Mouse (Mus musculus) MEL (cell line): Measurements from ENCODE around the gene Spata32. TPM values are rescaled to one million over a fixed set of nuclear protein-coding genes. Genes with fewer than 3 reads are reported as not detected.

Source experiments
- DNase-seq: peaks from one replicate; pipeline ENCODE4 v3.0.0; 2011; ENCODE audit warnings: low read depth, low spot score
- H3K27ac ChIP-seq: 2 replicates; pipeline ENCODE4 v1.5.1; 2012; ENCODE audit warnings: low read depth, mild to moderate bottlenecking, control low read depth, low read length, moderate library complexity; ENCODE audit not compliant: control insufficient read depth
- H3K27me3 ChIP-seq, 2 experiments: fragments of 150-350 bp in 1 of 2; sonication (generic) in 1 of 2; 2 replicates each; pipeline ENCODE4 v1.6.1; 2012; ENCODE audit warnings: low read length in 2 of 2, mild to moderate bottlenecking in 2 of 2, improper control_type of control experiment in 1 of 2, moderate library complexity in 1 of 2; ENCODE audit not compliant: insufficient read depth in 2 of 2, control insufficient read depth in 1 of 2
- H3K36me3 ChIP-seq, 2 experiments: 2 replicates each; pipeline ENCODE4 v1.6.1; 2012 to 2014; ENCODE audit warnings: low read length in 2 of 2, improper control_type of control experiment in 1 of 2, inconsistent platforms in 1 of 2, mild to moderate bottlenecking in 1 of 2; ENCODE audit not compliant: insufficient read depth in 2 of 2, control insufficient read depth in 1 of 2
- H3K4me1 ChIP-seq, 2 experiments: fragments of 150-350 bp in 1 of 2; sonication (generic) in 1 of 2; 2 replicates each; pipeline ENCODE4 v1.6.1; 2012; ENCODE audit warnings: low read length in 2 of 2, improper control_type of control experiment in 1 of 2, mild to moderate bottlenecking in 1 of 2; ENCODE audit not compliant: insufficient read depth in 2 of 2, control insufficient read depth in 1 of 2
- H3K4me3 ChIP-seq, 2 experiments: fragments of 150-350 bp in 1 of 2; sonication (generic) in 1 of 2; 2 replicates each; pipeline ENCODE4 v1.5.1; 2012; ENCODE audit warnings: low read depth in 2 of 2, low read length in 2 of 2, mild to moderate bottlenecking in 2 of 2, moderate library complexity in 2 of 2, control low read depth in 1 of 2, improper control_type of control experiment in 1 of 2; ENCODE audit not compliant: control insufficient read depth in 1 of 2, insufficient read depth in 1 of 2
- H3K79me2 ChIP-seq: 2 replicates; pipeline ENCODE4 v1.6.1; 2012; ENCODE audit warnings: mild to moderate bottlenecking, low read length, moderate library complexity; ENCODE audit not compliant: control insufficient read depth, poor library complexity, insufficient read depth
- H3K9ac ChIP-seq: 2 replicates; pipeline ENCODE4 v1.6.1; 2012; ENCODE audit warnings: low read depth, mild to moderate bottlenecking, control low read depth, low read length, moderate library complexity; ENCODE audit not compliant: control insufficient read depth, poor library complexity, severe bottlenecking
- H3K9me3 ChIP-seq: fragments of 150-350 bp; sonication (generic); replicated peaks from 2 replicates; pipeline ENCODE4 v1.6.1; 2012; ENCODE audit warnings: mild to moderate bottlenecking, low read length, improper control_type of control experiment, moderate library complexity; ENCODE audit not compliant: insufficient read depth
- CHD1 ChIP-seq: IDR thresholded peaks from 2 replicates; pipeline ENCODE4 v1.6.1; 2012; ENCODE audit warnings: low read depth, mild to moderate bottlenecking, inconsistent platforms, low read length, improper control_type of control experiment
- CHD2 ChIP-seq: IDR thresholded peaks from 2 replicates; pipeline ENCODE4 v1.6.1; 2011; ENCODE audit warnings: low read length, improper control_type of control experiment
- ELF1 ChIP-seq: IDR thresholded peaks from 2 replicates; pipeline ENCODE4 v1.6.1; 2014; ENCODE audit warnings: low read depth, mild to moderate bottlenecking, inconsistent platforms, low read length, improper control_type of control experiment, moderate library complexity
- EP300 ChIP-seq, 2 experiments: IDR thresholded peaks; 2 replicates each; pipeline ENCODE4 v1.6.1; 2011; ENCODE audit warnings: improper control_type of control experiment in 2 of 2, low read length in 2 of 2, low read depth in 1 of 2, mild to moderate bottlenecking in 1 of 2
- ETS1 ChIP-seq: IDR thresholded peaks from 2 replicates; pipeline ENCODE4 v1.6.1; 2012; ENCODE audit warnings: low read depth, mild to moderate bottlenecking, inconsistent platforms, low read length, improper control_type of control experiment, moderate library complexity
- GABPA ChIP-seq: IDR thresholded peaks from 2 replicates; pipeline ENCODE4 v1.6.1; 2012; ENCODE audit warnings: low read depth, mild to moderate bottlenecking, inconsistent platforms, low read length, improper control_type of control experiment, moderate library complexity
- GATA1 ChIP-seq: IDR thresholded peaks from 2 replicates; pipeline ENCODE4 v1.6.1; 2011; ENCODE audit warnings: low read depth, low read length, improper control_type of control experiment
- KAT2A ChIP-seq: conservative IDR thresholded peaks from 2 replicates; pipeline ENCODE4 v1.6.1; 2012; ENCODE audit warnings: low read depth, low read length, improper control_type of control experiment, inconsistent platforms
- MAFK ChIP-seq: IDR thresholded peaks from 2 replicates; pipeline ENCODE4 v1.6.1; 2011; ENCODE audit warnings: low read depth, mild to moderate bottlenecking, low read length, improper control_type of control experiment, borderline replicate concordance
- MAZ ChIP-seq: IDR thresholded peaks from 2 replicates; pipeline ENCODE4 v1.6.1; 2012; ENCODE audit warnings: low read depth, mild to moderate bottlenecking, inconsistent platforms, low read length, improper control_type of control experiment
- MXI1 ChIP-seq: IDR thresholded peaks from 2 replicates; pipeline ENCODE4 v1.6.1; 2011; ENCODE audit warnings: mild to moderate bottlenecking, low read depth, low read length, improper control_type of control experiment
- NELFE ChIP-seq: IDR thresholded peaks from 2 replicates; pipeline ENCODE4 v1.6.1; 2011; ENCODE audit warnings: low read depth, low read length, improper control_type of control experiment
- RAD21 ChIP-seq: IDR thresholded peaks from 2 replicates; pipeline ENCODE4 v1.6.1; 2011; ENCODE audit warnings: mild to moderate bottlenecking, low read depth, low read length, improper control_type of control experiment
- SIN3A ChIP-seq: IDR thresholded peaks from 2 replicates; pipeline ENCODE4 v1.6.1; 2012; ENCODE audit warnings: low read length, improper control_type of control experiment, inconsistent platforms
- SMC3 ChIP-seq: IDR thresholded peaks from 2 replicates; pipeline ENCODE4 v1.6.1; 2011; ENCODE audit warnings: low read depth, low read length, improper control_type of control experiment
- TAL1 ChIP-seq: IDR thresholded peaks from 2 replicates; pipeline ENCODE4 v1.6.1; 2012; ENCODE audit warnings: mild to moderate bottlenecking, inconsistent platforms, low read length, moderate library complexity, mixed read lengths
- UBTF ChIP-seq: IDR thresholded peaks from 2 replicates; pipeline ENCODE4 v1.6.1; 2012; ENCODE audit warnings: low read depth, mild to moderate bottlenecking, inconsistent platforms, low read length, improper control_type of control experiment, moderate library complexity, borderline replicate concordance; ENCODE audit not compliant: insufficient read depth
- USF1 ChIP-seq: IDR thresholded peaks from 2 replicates; pipeline ENCODE4 v1.6.1; 2014; ENCODE audit warnings: low read depth, mild to moderate bottlenecking, inconsistent platforms, low read length, improper control_type of control experiment, moderate library complexity
- ZKSCAN1 ChIP-seq: IDR thresholded peaks from 2 replicates; pipeline ENCODE4 v1.6.1; 2012; ENCODE audit warnings: low read depth, mild to moderate bottlenecking, inconsistent platforms, low read length, improper control_type of control experiment, moderate library complexity
- ZMIZ1 ChIP-seq: IDR thresholded peaks from 2 replicates; pipeline ENCODE4 v1.6.1; 2012; ENCODE audit warnings: low read depth, mild to moderate bottlenecking, inconsistent platforms, low read length, improper control_type of control experiment, moderate library complexity
- ZNF384 ChIP-seq: IDR thresholded peaks from 2 replicates; pipeline ENCODE4 v1.6.1; 2012; ENCODE audit warnings: low read depth, mild to moderate bottlenecking, inconsistent platforms, low read length, improper control_type of control experiment
- polyA plus RNA-seq, 2 experiments: library from polyadenylated mRNA; stranded (reverse) in 1 of 2; unstranded in 1 of 2; fragments of >175 nt in 1 of 2; fragments of >200 nt in 1 of 2; gene quantifications; 2 replicates each; pipeline versions ENCODE4 v1.2.1 to v1.2.4; 2012; ENCODE audit warnings: low replicate concordance in 2 of 2, low read depth in 1 of 2; ENCODE audit not compliant: insufficient read length in 2 of 2, insufficient read depth in 1 of 2, missing spikeins in 1 of 2
- total RNA-seq: library from RNA; depleted of rRNA; stranded (reverse); fragments of 300-350 nt; gene quantifications from 2 replicates; pipeline ENCODE4 v1.2.3, GENCODE M21; 2012

The Spata32 gene
- total and polyA plus RNA-seq, 3 experiments: not detected

DNA sequence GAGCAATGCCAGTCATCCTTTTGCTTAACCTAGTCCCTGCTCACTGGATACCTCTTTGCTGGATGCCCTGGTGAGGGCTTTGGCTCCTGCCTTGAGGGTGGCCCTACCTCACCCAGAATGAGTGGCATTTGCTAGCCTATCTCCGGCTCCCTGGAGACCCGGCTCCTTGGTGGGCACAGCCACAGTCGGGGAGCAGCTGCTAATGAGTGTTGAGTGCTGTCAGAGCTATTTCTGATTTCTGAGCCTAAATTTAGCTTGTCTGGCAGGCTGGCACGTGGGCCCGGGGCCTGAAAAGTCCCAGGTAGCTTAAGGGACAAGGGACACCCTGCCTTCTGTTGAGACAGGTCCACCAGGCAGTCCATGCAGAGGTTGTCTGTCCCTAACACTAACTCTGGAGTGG lies 41.0 kb downstream of the Spata32 start:
- Histone ChIP-seq H3K9me3 (no peaks in the 10 kb centered on the region), H3K4me1 (peaks cover 7 to 31% of the 10 kb centered on the region in 2 experiments; a peak in 3 of 4 replicates), H3K36me3 (peaks cover 0 to 16% of the 10 kb centered on the region in 2 experiments; a peak in 2 of 4 replicates), H3K9ac (no peak overlapping the region), H3K27ac (no peak overlapping the region), H3K4me3 (no peak overlapping the region), H3K27me3 (no peaks in the 10 kb centered on the region), H3K79me2 (no peaks in the 10 kb centered on the region)
- TF ChIP-seq ZMIZ1 (no peak), MXI1 (no peak), MAFK (no peak), NELFE (no peak)
- no peak for DNase-seq

DNA sequence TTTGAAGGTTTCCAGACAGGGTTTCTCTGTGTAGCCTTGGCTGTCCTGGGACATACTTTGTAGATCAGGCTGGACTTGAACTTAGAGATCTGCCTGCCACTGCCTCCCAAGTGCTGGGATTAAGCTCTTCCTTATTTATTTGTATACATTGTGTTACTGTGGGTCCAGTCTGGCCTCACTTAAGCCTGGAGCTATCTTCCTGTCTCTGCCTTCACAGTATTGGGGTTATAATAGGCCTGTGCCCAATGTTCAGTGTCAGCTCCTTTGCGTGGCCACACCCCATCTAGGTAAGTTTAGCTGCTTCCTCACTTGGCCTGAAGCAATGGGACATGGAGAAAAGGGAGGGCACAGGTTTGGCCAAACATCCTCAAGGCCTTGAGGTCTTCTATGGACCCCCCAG lies 41.7 kb downstream of the Spata32 start:
- Histone ChIP-seq H3K79me2 (no peaks in the 10 kb centered on the region), H3K27ac (no peak overlapping the region), H3K4me3 (no peak overlapping the region), H3K9ac (no peak overlapping the region), H3K4me1 (peaks cover 7 to 31% of the 10 kb centered on the region in 2 experiments; a peak in 3 of 4 replicates), H3K27me3 (no peaks in the 10 kb centered on the region; a peak in 1 of 4 replicates), H3K36me3 (peaks cover 0 to 16% of the 10 kb centered on the region in 2 experiments; a peak in 2 of 4 replicates), H3K9me3 (no peaks in the 10 kb centered on the region)
- DNase-seq: no peak
- TF ChIP-seq KAT2A (no peak), ZNF384 (no peak), USF1 (no peak)

DNA sequence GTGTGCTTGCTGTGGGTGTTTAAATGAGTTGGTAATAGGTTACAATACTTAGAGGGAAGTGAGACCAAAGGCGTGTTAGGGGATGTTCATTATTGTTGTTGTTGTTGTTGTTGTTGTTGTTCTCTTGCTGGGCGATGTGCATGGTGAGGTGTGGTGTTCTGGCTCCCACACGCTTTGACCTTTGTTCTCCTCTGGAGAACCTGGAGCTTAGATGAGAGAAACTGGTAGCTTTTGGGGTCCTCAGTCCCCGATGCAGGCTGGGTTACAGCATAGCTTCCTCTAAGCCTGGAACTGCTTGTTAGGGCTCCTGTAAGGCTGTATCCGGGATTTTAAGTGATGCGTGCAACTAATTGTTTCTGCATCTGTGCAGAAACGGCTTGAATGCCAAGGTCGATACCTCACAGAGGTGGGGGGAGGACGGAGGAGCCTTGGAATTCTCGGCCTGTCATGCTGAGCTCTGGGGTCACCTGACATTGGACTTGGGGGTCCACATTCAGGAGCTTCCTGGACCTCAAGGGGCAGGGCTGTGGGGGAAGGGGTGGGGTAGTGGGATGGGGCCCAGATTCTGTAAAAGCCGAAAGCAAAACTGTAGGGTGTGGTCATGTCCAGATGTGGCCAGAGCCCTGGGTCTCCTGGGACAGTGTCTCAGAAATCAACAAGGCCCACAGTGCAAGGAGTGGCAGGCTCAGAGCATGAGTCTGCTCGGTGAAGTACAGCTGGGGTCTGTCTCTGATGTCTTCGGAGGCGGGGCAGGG lies 42.4 kb downstream of the Spata32 start:
- H3K27ac ChIP-seq: peak overlapping the region; percentile 1; the same call in 1 of the 2 replicates
- no peak for DNase-seq
- TF ChIP-seq MAZ (no peak), SMC3 (no peak), UBTF (no peak), ETS1 (no peak), SIN3A (no peak), MAFK (no peak), GATA1 (no peak), ZKSCAN1 (no peak), USF1 (no peak), RAD21 (no peak), GABPA (no peak), CHD2 (no peak), EP300 (IDR thresholded peaks at IDR 0.05; ENCODE audit: low read depth in 1 of 2, low read length in 2 of 2) (no peak), ELF1 (no peak), KAT2A (no peak), TAL1 (no peak), CHD1 (no peak)
- TF ChIP-seq, all 39 proteins: peak for 0
- no peaks in the 10 kb centered on the region for H3K9me3 ChIP-seq
- peaks cover 0 to 16% of the 10 kb centered on the region in 2 experiments; a peak in 2 of 4 replicates for H3K36me3 ChIP-seq
- no peaks in the 10 kb centered on the region; the same call in 1 of the 2 replicates for H3K79me2 ChIP-seq
- H3K9ac ChIP-seq: no peak overlapping the region
- H3K4me1 ChIP-seq: peaks cover 7 to 31% of the 10 kb centered on the region in 2 experiments; a peak in 3 of 4 replicates
- peaks cover 0 to 5% of the 10 kb centered on the region in 2 experiments; a peak in 2 of 4 replicates for H3K27me3 ChIP-seq
- H3K4me3 ChIP-seq: no peak overlapping the region
